Mouse (Mus musculus) MEL (cell line): ENCODE results near the gene Tmem131. TPM values are rescaled to one million over a fixed set of nuclear protein-coding genes. Genes with fewer than 3 reads are reported as not detected.

Experiments used
- DNase-seq: peaks from one replicate; pipeline ENCODE4 v3.0.0; 2011; ENCODE audit warnings: low read depth, low spot score
- H3K27ac ChIP-seq: 2 replicates; pipeline ENCODE4 v1.5.1; 2012; ENCODE audit warnings: low read depth, mild to moderate bottlenecking, control low read depth, low read length, moderate library complexity; ENCODE audit not compliant: control insufficient read depth
- H3K27me3 ChIP-seq, 2 experiments: fragments of 150-350 bp in 1 of 2; sonication (generic) in 1 of 2; 2 replicates each; pipeline ENCODE4 v1.6.1; 2012; ENCODE audit warnings: low read length in 2 of 2, mild to moderate bottlenecking in 2 of 2, improper control_type of control experiment in 1 of 2, moderate library complexity in 1 of 2; ENCODE audit not compliant: insufficient read depth in 2 of 2, control insufficient read depth in 1 of 2
- H3K36me3 ChIP-seq, 2 experiments: 2 replicates each; pipeline ENCODE4 v1.6.1; 2012 to 2014; ENCODE audit warnings: low read length in 2 of 2, improper control_type of control experiment in 1 of 2, inconsistent platforms in 1 of 2, mild to moderate bottlenecking in 1 of 2; ENCODE audit not compliant: insufficient read depth in 2 of 2, control insufficient read depth in 1 of 2
- H3K4me1 ChIP-seq, 2 experiments: fragments of 150-350 bp in 1 of 2; sonication (generic) in 1 of 2; 2 replicates each; pipeline ENCODE4 v1.6.1; 2012; ENCODE audit warnings: low read length in 2 of 2, improper control_type of control experiment in 1 of 2, mild to moderate bottlenecking in 1 of 2; ENCODE audit not compliant: insufficient read depth in 2 of 2, control insufficient read depth in 1 of 2
- H3K4me3 ChIP-seq, 2 experiments: fragments of 150-350 bp in 1 of 2; sonication (generic) in 1 of 2; 2 replicates each; pipeline ENCODE4 v1.5.1; 2012; ENCODE audit warnings: low read depth in 2 of 2, low read length in 2 of 2, mild to moderate bottlenecking in 2 of 2, moderate library complexity in 2 of 2, control low read depth in 1 of 2, improper control_type of control experiment in 1 of 2; ENCODE audit not compliant: control insufficient read depth in 1 of 2, insufficient read depth in 1 of 2
- H3K79me2 ChIP-seq: 2 replicates; pipeline ENCODE4 v1.6.1; 2012; ENCODE audit warnings: mild to moderate bottlenecking, low read length, moderate library complexity; ENCODE audit not compliant: control insufficient read depth, poor library complexity, insufficient read depth
- H3K9ac ChIP-seq: 2 replicates; pipeline ENCODE4 v1.6.1; 2012; ENCODE audit warnings: low read depth, mild to moderate bottlenecking, control low read depth, low read length, moderate library complexity; ENCODE audit not compliant: control insufficient read depth, poor library complexity, severe bottlenecking
- H3K9me3 ChIP-seq: fragments of 150-350 bp; sonication (generic); replicated peaks from 2 replicates; pipeline ENCODE4 v1.6.1; 2012; ENCODE audit warnings: mild to moderate bottlenecking, low read length, improper control_type of control experiment, moderate library complexity; ENCODE audit not compliant: insufficient read depth
- CHD1 ChIP-seq: IDR thresholded peaks from 2 replicates; pipeline ENCODE4 v1.6.1; 2012; ENCODE audit warnings: low read depth, mild to moderate bottlenecking, inconsistent platforms, low read length, improper control_type of control experiment
- CHD2 ChIP-seq: IDR thresholded peaks from 2 replicates; pipeline ENCODE4 v1.6.1; 2011; ENCODE audit warnings: low read length, improper control_type of control experiment
- E2F4 ChIP-seq: IDR thresholded peaks from 2 replicates; pipeline ENCODE4 v1.6.1; 2011; ENCODE audit warnings: low read depth, low read length, improper control_type of control experiment, borderline replicate concordance
- ELF1 ChIP-seq: IDR thresholded peaks from 2 replicates; pipeline ENCODE4 v1.6.1; 2014; ENCODE audit warnings: low read depth, mild to moderate bottlenecking, inconsistent platforms, low read length, improper control_type of control experiment, moderate library complexity
- GABPA ChIP-seq: IDR thresholded peaks from 2 replicates; pipeline ENCODE4 v1.6.1; 2012; ENCODE audit warnings: low read depth, mild to moderate bottlenecking, inconsistent platforms, low read length, improper control_type of control experiment, moderate library complexity
- GATA1 ChIP-seq: IDR thresholded peaks from 2 replicates; pipeline ENCODE4 v1.6.1; 2011; ENCODE audit warnings: low read depth, low read length, improper control_type of control experiment
- HCFC1 ChIP-seq: IDR thresholded peaks from 2 replicates; pipeline ENCODE4 v1.6.1; 2012; ENCODE audit warnings: low read depth, mild to moderate bottlenecking, inconsistent platforms, low read length, improper control_type of control experiment, moderate library complexity
- JUND ChIP-seq: IDR thresholded peaks from 2 replicates; pipeline ENCODE4 v1.6.1; 2011; ENCODE audit warnings: low read depth, mild to moderate bottlenecking, improper control_type of control experiment, low read length
- KAT2A ChIP-seq: conservative IDR thresholded peaks from 2 replicates; pipeline ENCODE4 v1.6.1; 2012; ENCODE audit warnings: low read depth, low read length, improper control_type of control experiment, inconsistent platforms
- MAX ChIP-seq: IDR thresholded peaks from 2 replicates; pipeline ENCODE4 v1.6.1; 2011; ENCODE audit warnings: low read length, improper control_type of control experiment
- MXI1 ChIP-seq: IDR thresholded peaks from 2 replicates; pipeline ENCODE4 v1.6.1; 2011; ENCODE audit warnings: mild to moderate bottlenecking, low read depth, low read length, improper control_type of control experiment
- MYB ChIP-seq: IDR thresholded peaks from 2 replicates; pipeline ENCODE4 v1.6.1; 2011; ENCODE audit warnings: mild to moderate bottlenecking, low read depth, low read length, improper control_type of control experiment
- MYC ChIP-seq: IDR thresholded peaks from 2 replicates; pipeline ENCODE4 v1.6.1; 2011; ENCODE audit warnings: low read depth, mild to moderate bottlenecking, low read length, improper control_type of control experiment, moderate library complexity
- NELFE ChIP-seq: IDR thresholded peaks from 2 replicates; pipeline ENCODE4 v1.6.1; 2011; ENCODE audit warnings: low read depth, low read length, improper control_type of control experiment
- NRF1 ChIP-seq: IDR thresholded peaks from 2 replicates; pipeline ENCODE4 v1.6.1; 2014; ENCODE audit warnings: low read depth, mild to moderate bottlenecking, inconsistent platforms, low read length, improper control_type of control experiment, moderate library complexity; ENCODE audit not compliant: poor library complexity, insufficient read depth, severe bottlenecking
- POLR2A ChIP-seq, 2 experiments: IDR thresholded peaks; 2 replicates each; pipeline ENCODE4 v1.6.1; 2011 to 2012; ENCODE audit warnings: low read length in 2 of 2, mild to moderate bottlenecking in 2 of 2, control low read depth in 1 of 2, improper control_type of control experiment in 1 of 2, low read depth in 1 of 2, moderate library complexity in 1 of 2; ENCODE audit not compliant: control insufficient read depth in 1 of 2, insufficient read depth in 1 of 2, poor library complexity in 1 of 2
- POLR2AphosphoS2 ChIP-seq: IDR thresholded peaks from 2 replicates; pipeline ENCODE4 v1.6.1; 2011; ENCODE audit warnings: low read length, improper control_type of control experiment
- POLR2AphosphoS5 ChIP-seq: IDR thresholded peaks from 2 replicates; pipeline ENCODE4 v1.6.1; 2012; ENCODE audit warnings: low read depth, borderline replicate concordance, mild to moderate bottlenecking, inconsistent platforms, low read length, moderate library complexity, mixed read lengths
- RAD21 ChIP-seq: IDR thresholded peaks from 2 replicates; pipeline ENCODE4 v1.6.1; 2011; ENCODE audit warnings: mild to moderate bottlenecking, low read depth, low read length, improper control_type of control experiment
- RCOR1 ChIP-seq: IDR thresholded peaks from 2 replicates; pipeline ENCODE4 v1.6.1; 2012; ENCODE audit warnings: low read depth, mild to moderate bottlenecking, inconsistent platforms, low read length, improper control_type of control experiment
- SIN3A ChIP-seq: IDR thresholded peaks from 2 replicates; pipeline ENCODE4 v1.6.1; 2012; ENCODE audit warnings: low read length, improper control_type of control experiment, inconsistent platforms
- SMC3 ChIP-seq: IDR thresholded peaks from 2 replicates; pipeline ENCODE4 v1.6.1; 2011; ENCODE audit warnings: low read depth, low read length, improper control_type of control experiment
- TBP ChIP-seq: IDR thresholded peaks from 2 replicates; pipeline ENCODE4 v1.8.0; 2011; ENCODE audit warnings: low read depth, low read length, improper control_type of control experiment
- UBTF ChIP-seq: IDR thresholded peaks from 2 replicates; pipeline ENCODE4 v1.6.1; 2012; ENCODE audit warnings: low read depth, mild to moderate bottlenecking, inconsistent platforms, low read length, improper control_type of control experiment, moderate library complexity, borderline replicate concordance; ENCODE audit not compliant: insufficient read depth
- USF1 ChIP-seq: IDR thresholded peaks from 2 replicates; pipeline ENCODE4 v1.6.1; 2014; ENCODE audit warnings: low read depth, mild to moderate bottlenecking, inconsistent platforms, low read length, improper control_type of control experiment, moderate library complexity
- ZKSCAN1 ChIP-seq: IDR thresholded peaks from 2 replicates; pipeline ENCODE4 v1.6.1; 2012; ENCODE audit warnings: low read depth, mild to moderate bottlenecking, inconsistent platforms, low read length, improper control_type of control experiment, moderate library complexity
- ZMIZ1 ChIP-seq: IDR thresholded peaks from 2 replicates; pipeline ENCODE4 v1.6.1; 2012; ENCODE audit warnings: low read depth, mild to moderate bottlenecking, inconsistent platforms, low read length, improper control_type of control experiment, moderate library complexity
- polyA plus RNA-seq, 2 experiments: library from polyadenylated mRNA; stranded (reverse) in 1 of 2; unstranded in 1 of 2; fragments of >175 nt in 1 of 2; fragments of >200 nt in 1 of 2; gene quantifications; 2 replicates each; pipeline versions ENCODE4 v1.2.1 to v1.2.4; 2012; ENCODE audit warnings: low replicate concordance in 2 of 2, low read depth in 1 of 2; ENCODE audit not compliant: insufficient read length in 2 of 2, insufficient read depth in 1 of 2, missing spikeins in 1 of 2
- total RNA-seq: library from RNA; depleted of rRNA; stranded (reverse); fragments of 300-350 nt; gene quantifications from 2 replicates; pipeline ENCODE4 v1.2.3, GENCODE M21; 2012

Tmem131 gene
- total and polyA plus RNA-seq, 3 experiments: 11.4 to 196 (median 48.8) TPM

- Histone ChIP-seq H3K27me3 (no peaks in the 10 kb centered on the region), H3K27ac (peak overlapping the region; percentile 28; the same call in 1 of the 2 replicates), H3K9ac (peak overlapping the region; percentile 99), H3K4me1 (peaks cover 28 to 37% of the 10 kb centered on the region in 2 experiments), H3K79me2 (peaks cover 28% of the 10 kb centered on the region), H3K4me3 (peak overlapping the region; percentile 84 to 91), H3K9me3 (no peaks in the 10 kb centered on the region), H3K36me3 (peaks cover 0 to 42% of the 10 kb centered on the region in 2 experiments; a peak in 2 of 4 replicates)
- peak; percentile 55 for DNase-seq
- TF ChIP-seq ZMIZ1 (no peak), MAX (no peak), MXI1 (no peak; the same call in 1 of the 2 replicates), NRF1 (no peak), CHD1 (no peak), GABPA (no peak), NELFE (no peak), SIN3A (no peak), MYC (no peak), RCOR1 (no peak), POLR2AphosphoS2 (no peak), KAT2A (no peak), MYB (no peak), HCFC1 (0 out of 2 replicates have a peak, but pooled peaks have one; percentile 4), ZKSCAN1 (no peak), POLR2AphosphoS5 (no peak), UBTF (peak; percentile 64; the same call in 1 of the 2 replicates), TBP (no peak), GATA1 (no peak), USF1 (no peak), JUND (no peak), ELF1 (no peak), E2F4 (no peak), CHD2 (no peak), SMC3 (no peak), RAD21 (no peak), POLR2A (IDR thresholded peaks at IDR 0.05; ENCODE audit: control insufficient read depth in 1 of 2, insufficient read depth in 1 of 2, low read depth in 1 of 2, low read length in 2 of 2, poor library complexity in 1 of 2) (0 out of 4 replicates have a peak, but pooled peaks of 1 of the 2 experiments have one; percentile 2)
Observed at GRCm38 (mm10) chr1:36938801-36939286, 4.6 kb downstream of the Tmem131 start.
